Mouse (Mus musculus): ENCODE data around the gene Rnf227. TPM values are rescaled to one million over a fixed set of nuclear protein-coding genes. Genes with fewer than 3 reads are reported as not detected.

The Rnf227 gene
- polyA plus RNA-seq, 1 experiment, result 2.5 TPM

- no peak overlapping the region for H3K4me3 ChIP-seq
- TF ChIP-seq TCF3 (IDR thresholded peaks at IDR 0.05; ENCODE audit: insufficient read length, low read depth) (no peak), MYOD1 (IDR thresholded peaks at IDR 0.05; ENCODE audit: control insufficient read depth in 1 of 3, insufficient read length in 2 of 3, low read depth in 2 of 3) (peak in 2 of 3 experiments; percentile 11 to 54), E2F4 (IDR thresholded peaks at IDR 0.05; ENCODE audit: insufficient read depth) (no peak), MAX (IDR thresholded peaks at IDR 0.05; ENCODE audit: low read depth) (no peak), POLR2AphosphoS2 (IDR thresholded peaks at IDR 0.05; ENCODE audit: insufficient read length, low read depth) (peak; percentile 52), MYOG (IDR thresholded peaks at IDR 0.05; ENCODE audit: control insufficient read depth in 1 of 3, insufficient read depth in 1 of 3, insufficient read length in 2 of 3, low read depth in 2 of 3) (peak in 1 of 3 experiments; percentile 2)
- H3ac ChIP-seq (ENCODE audit: control insufficient read depth, insufficient read length), result no peak overlapping the region
- no peaks in the 10 kb centered on the region for H3K36me3 ChIP-seq (ENCODE audit: control insufficient read depth, insufficient read depth)
- no peak overlapping the region for H3K4me2 ChIP-seq (ENCODE audit: low read depth)
- H3K27me3 ChIP-seq (ENCODE audit: control insufficient read depth, insufficient read depth, insufficient read length), result no peaks in the 10 kb centered on the region
- H3K79me2 ChIP-seq (ENCODE audit: control insufficient read depth, insufficient read depth), result no peaks in the 10 kb centered on the region
Measured at GRCm38 (mm10) chr11:69371601-69372000, 31.3 kb downstream of the Rnf227 start.

GRCm38 (mm10) chr11:69372056-69372779 is 32.0 kb downstream of the Rnf227 start:
- no peak overlapping the region for H3K4me3 ChIP-seq
- TF ChIP-seq TCF3 (IDR thresholded peaks at IDR 0.05; ENCODE audit: insufficient read length, low read depth), result no peak
- no peak for TF ChIP-seq POLR2AphosphoS2 (IDR thresholded peaks at IDR 0.05; ENCODE audit: insufficient read length, low read depth)
- TF ChIP-seq CEBPB (IDR thresholded peaks at IDR 0.05; ENCODE audit: insufficient read depth, poor library complexity, severe bottlenecking), result no peak
- TF ChIP-seq MYOD1 (IDR thresholded peaks at IDR 0.05; ENCODE audit: control insufficient read depth in 1 of 3, insufficient read length in 2 of 3, low read depth in 2 of 3), result peak in 2 of 3 experiments; percentile 9 to 40
- no peak for TF ChIP-seq MAX (IDR thresholded peaks at IDR 0.05; ENCODE audit: low read depth)
- TF ChIP-seq MYOG (IDR thresholded peaks at IDR 0.05; ENCODE audit: control insufficient read depth in 1 of 3, insufficient read depth in 1 of 3, insufficient read length in 2 of 3, low read depth in 2 of 3), result no peak
- no peak for TF ChIP-seq E2F4 (IDR thresholded peaks at IDR 0.05; ENCODE audit: insufficient read depth)
- no peak for TF ChIP-seq TCF12 (IDR thresholded peaks at IDR 0.05; ENCODE audit: insufficient read depth, poor library complexity, severe bottlenecking)
- H3K27me3 ChIP-seq (ENCODE audit: control insufficient read depth, insufficient read depth, insufficient read length), result no peaks in the 10 kb centered on the region
- no peaks in the 10 kb centered on the region for H3K79me2 ChIP-seq (ENCODE audit: control insufficient read depth, insufficient read depth)
- no peaks in the 10 kb centered on the region for H3K36me3 ChIP-seq (ENCODE audit: control insufficient read depth, insufficient read depth)
- no peak overlapping the region for H3ac ChIP-seq (ENCODE audit: control insufficient read depth, insufficient read length)
- peak overlapping the region; percentile 0 for H3K4me2 ChIP-seq (ENCODE audit: low read depth)

- Histone ChIP-seq H3K4me3 (no peak overlapping the region), H3K36me3 (ENCODE audit: control insufficient read depth, insufficient read depth) (no peaks in the 10 kb centered on the region), H3K27me3 (ENCODE audit: control insufficient read depth, insufficient read depth, insufficient read length) (no peaks in the 10 kb centered on the region), H3ac (ENCODE audit: control insufficient read depth, insufficient read length) (no peak overlapping the region), H3K4me2 (ENCODE audit: low read depth) (no peak overlapping the region), H3K79me2 (ENCODE audit: control insufficient read depth, insufficient read depth) (no peaks in the 10 kb centered on the region)
- TF ChIP-seq MYOD1 (IDR thresholded peaks at IDR 0.05; ENCODE audit: control insufficient read depth in 1 of 3, insufficient read length in 2 of 3, low read depth in 2 of 3) (no peak), SRF (IDR thresholded peaks at IDR 0.05; ENCODE audit: control insufficient read depth, insufficient read length, low read depth) (no peak), POLR2AphosphoS2 (IDR thresholded peaks at IDR 0.05; ENCODE audit: insufficient read length, low read depth) (no peak), TCF12 (IDR thresholded peaks at IDR 0.05; ENCODE audit: insufficient read depth, poor library complexity, severe bottlenecking) (no peak), REST (IDR thresholded peaks at IDR 0.05; ENCODE audit: insufficient read depth, insufficient read length) (no peak), POLR2A (IDR thresholded peaks at IDR 0.05; ENCODE audit: insufficient read length, low read depth) (no peak), E2F4 (IDR thresholded peaks at IDR 0.05; ENCODE audit: insufficient read depth) (no peak), TCF3 (IDR thresholded peaks at IDR 0.05; ENCODE audit: insufficient read length, low read depth) (no peak), MAX (IDR thresholded peaks at IDR 0.05; ENCODE audit: low read depth) (no peak)
Measured at GRCm38 (mm10) chr11:69372780-69373170, 32.5 kb downstream of the Rnf227 start.

- no peak for TF ChIP-seq TCF12 (IDR thresholded peaks at IDR 0.05; ENCODE audit: insufficient read depth, poor library complexity, severe bottlenecking)
- TF ChIP-seq MYOG (IDR thresholded peaks at IDR 0.05; ENCODE audit: control insufficient read depth in 1 of 3, insufficient read depth in 1 of 3, insufficient read length in 2 of 3, low read depth in 2 of 3), result no peak
- no peak for TF ChIP-seq E2F4 (IDR thresholded peaks at IDR 0.05; ENCODE audit: insufficient read depth)
- TF ChIP-seq CEBPB (IDR thresholded peaks at IDR 0.05; ENCODE audit: insufficient read depth, poor library complexity, severe bottlenecking), result no peak
- no peak for TF ChIP-seq POLR2AphosphoS2 (IDR thresholded peaks at IDR 0.05; ENCODE audit: insufficient read length, low read depth)
- no peak for TF ChIP-seq POLR2A (IDR thresholded peaks at IDR 0.05; ENCODE audit: insufficient read length, low read depth)
- TF ChIP-seq REST (IDR thresholded peaks at IDR 0.05; ENCODE audit: insufficient read depth, insufficient read length), result no peak
- TF ChIP-seq MAX (IDR thresholded peaks at IDR 0.05; ENCODE audit: low read depth), result no peak
- TF ChIP-seq TCF3 (IDR thresholded peaks at IDR 0.05; ENCODE audit: insufficient read length, low read depth), result no peak
- TF ChIP-seq USF1 (IDR thresholded peaks at IDR 0.05; ENCODE audit: low read depth), result no peak
- no peak for TF ChIP-seq MYOD1 (IDR thresholded peaks at IDR 0.05; ENCODE audit: control insufficient read depth in 1 of 3, insufficient read length in 2 of 3, low read depth in 2 of 3)
- TF ChIP-seq SRF (IDR thresholded peaks at IDR 0.05; ENCODE audit: control insufficient read depth, insufficient read length, low read depth), result no peak
- Histone ChIP-seq H3K4me3 (no peak overlapping the region), H3ac (ENCODE audit: control insufficient read depth, insufficient read length) (no peak overlapping the region), H3K27me3 (ENCODE audit: control insufficient read depth, insufficient read depth, insufficient read length) (no peaks in the 10 kb centered on the region), H3K4me2 (ENCODE audit: low read depth) (no peak overlapping the region), H3K36me3 (ENCODE audit: control insufficient read depth, insufficient read depth) (no peaks in the 10 kb centered on the region), H3K79me2 (ENCODE audit: control insufficient read depth, insufficient read depth) (no peaks in the 10 kb centered on the region)
Measured at GRCm38 (mm10) chr11:69373223-69373965, 33.1 kb downstream of the Rnf227 start.

All from myocyte (in vitro differentiated cells).